Mouse (Mus musculus) testis, postnatal 10 days (tissue): Measurements from ENCODE around the gene Spin1.

Experiments used
- DNase-seq: peaks from one replicate; pipeline ENCODE4 v3.0.0; 2021; ENCODE audit warnings: low spot score

Spin1 gene

DNA sequence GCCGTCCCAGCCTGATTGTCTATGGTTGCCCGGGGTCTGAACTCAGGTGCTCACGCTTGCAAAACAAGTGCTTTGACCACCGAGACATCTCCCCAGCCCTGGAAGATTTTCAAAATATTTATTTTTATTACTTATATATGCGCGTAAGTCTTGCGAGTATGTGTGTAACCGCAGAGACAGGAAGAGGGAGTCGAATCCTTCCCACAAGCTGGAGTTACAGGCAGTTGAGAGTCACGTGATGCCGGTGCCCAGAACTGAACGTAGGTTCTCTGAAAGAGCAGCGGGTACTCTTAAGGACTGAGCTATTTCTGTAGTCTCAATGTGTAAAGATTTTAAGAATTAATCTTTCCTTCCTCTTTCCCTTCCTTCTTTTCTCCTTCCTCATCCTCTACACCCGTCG, 93.2 kb downstream of the Spin1 start:
- DNase-seq = no peak

DNA sequence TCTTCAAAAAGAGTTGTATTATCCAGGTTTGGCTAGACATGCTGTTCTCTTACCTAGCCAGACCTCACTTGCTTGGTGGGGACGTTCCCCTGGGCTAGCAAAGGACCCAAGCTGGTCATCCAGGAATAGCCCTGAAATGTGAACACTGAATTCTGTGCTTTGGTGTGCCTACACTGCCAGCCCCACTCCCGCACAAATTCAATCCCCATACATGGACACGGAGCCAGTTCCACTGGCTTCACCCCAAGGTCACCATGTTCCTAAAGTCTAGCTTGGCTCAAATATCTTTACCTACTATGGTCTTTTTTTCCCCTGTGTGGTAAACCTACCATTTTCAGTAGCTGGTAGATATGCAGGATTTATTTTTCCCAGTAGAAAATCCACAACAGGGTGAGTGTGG, 97.0 kb downstream of the Spin1 start:
- DNase-seq = no peak

DNA sequence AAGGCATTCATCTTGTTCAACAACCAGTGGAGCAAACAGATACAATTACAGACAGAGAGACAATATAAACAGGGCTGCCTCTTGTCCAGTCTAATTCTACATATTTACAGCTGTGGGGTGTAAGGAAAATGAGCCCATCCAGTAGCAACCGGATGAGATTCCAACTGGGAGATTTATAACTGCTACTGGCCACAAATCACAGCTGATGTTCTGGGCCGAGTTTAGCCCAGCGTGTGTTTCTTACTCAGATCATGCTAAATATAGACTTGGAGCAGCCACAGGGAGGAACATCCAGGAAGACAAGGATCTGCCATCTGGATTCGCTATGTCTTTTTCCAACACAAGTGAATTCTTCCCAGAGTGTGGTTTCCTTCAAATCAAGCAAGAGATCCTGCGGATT, 97.5 kb downstream of the Spin1 start:
- DNase-seq = no peak
